Mouse (Mus musculus): Measurements from ENCODE around the gene Cdk14.
A peak's percentile ranks its signal among the peaks of the same experiment; 100 is the strongest.

The Cdk14 gene

DNA sequence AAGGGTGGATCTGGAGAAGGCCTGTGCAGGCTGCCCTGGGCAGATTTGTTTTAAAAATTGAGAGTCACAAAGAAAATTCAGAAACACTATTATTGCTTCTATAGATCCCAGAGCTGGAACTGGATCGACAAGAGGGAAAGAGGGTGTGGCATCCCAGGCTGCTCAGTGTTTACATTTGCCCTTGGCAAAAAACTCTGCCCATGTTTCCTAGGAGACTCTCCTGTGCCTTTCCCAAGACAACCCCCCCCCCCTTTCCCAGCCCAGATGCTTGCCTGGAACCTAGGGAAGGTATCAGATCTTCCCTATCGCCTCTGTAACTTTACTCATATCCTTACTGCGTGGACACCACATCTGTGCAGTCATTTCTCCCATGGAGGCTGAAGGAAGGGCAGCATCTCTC is 628.9 kb downstream of the Cdk14 start:
- DNase-seq (ENCODE audit: inconsistent ontology term), result no peak

DNA sequence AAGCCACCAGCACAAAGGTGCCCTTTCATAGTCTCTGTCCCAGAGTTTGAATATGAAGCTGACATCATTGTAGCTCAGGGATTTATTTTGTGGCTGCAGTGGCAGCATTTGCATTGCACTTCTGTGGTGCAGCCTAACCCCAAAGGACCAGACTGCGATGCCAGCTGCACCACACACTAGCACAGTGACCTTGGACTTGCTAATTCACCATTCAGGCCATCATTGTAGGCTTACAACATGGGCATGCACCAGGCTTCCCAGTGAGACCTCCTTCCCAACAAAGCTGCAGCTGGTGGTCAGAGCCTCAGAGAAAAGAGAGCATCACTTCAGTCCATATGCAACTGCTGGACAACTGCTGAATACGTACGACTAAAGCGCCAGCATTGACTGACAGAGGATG is 629.8 kb downstream of the Cdk14 start:
- no peak for DNase-seq (ENCODE audit: inconsistent ontology term)

DNA sequence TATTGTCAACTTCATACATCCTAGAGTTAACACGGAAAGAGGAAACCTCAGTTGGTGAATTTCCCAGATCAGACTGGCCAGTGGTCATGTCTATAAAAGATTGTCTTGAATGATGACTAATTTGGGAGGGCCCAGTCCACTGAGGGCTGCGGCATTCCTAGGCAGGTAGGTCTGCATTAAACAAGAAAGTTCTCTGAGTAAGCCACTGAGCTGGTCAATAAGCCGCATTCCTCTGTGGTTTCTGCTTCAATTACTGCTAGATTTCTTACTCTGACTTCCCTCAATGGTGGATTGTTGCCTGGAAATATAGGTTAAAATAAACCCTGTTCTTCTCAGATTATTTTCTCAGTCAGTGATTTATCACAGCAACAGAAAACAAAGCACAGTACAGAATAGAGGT is 631.6 kb downstream of the Cdk14 start:
- peak; percentile 65 for DNase-seq (ENCODE audit: inconsistent ontology term)

DNA sequence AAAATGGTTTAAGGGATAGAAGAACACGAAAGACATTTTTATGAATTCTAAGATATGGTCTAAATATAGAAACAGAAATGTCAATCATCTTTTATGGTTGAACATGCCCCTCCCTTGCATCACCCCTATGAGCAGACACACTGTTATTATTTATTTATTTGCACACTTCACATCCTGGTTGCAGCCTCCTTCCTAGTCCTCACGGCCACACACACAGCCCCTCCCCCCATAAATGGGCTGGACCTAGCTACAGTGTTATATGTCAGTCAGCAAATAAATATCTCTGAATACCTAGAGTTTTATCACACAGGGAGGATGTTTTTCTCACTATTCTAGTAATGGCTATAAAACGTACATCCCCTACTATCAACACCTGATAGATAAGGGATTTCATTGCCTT is 633.3 kb downstream of the Cdk14 start:
- no peak for DNase-seq (ENCODE audit: inconsistent ontology term)

DNA sequence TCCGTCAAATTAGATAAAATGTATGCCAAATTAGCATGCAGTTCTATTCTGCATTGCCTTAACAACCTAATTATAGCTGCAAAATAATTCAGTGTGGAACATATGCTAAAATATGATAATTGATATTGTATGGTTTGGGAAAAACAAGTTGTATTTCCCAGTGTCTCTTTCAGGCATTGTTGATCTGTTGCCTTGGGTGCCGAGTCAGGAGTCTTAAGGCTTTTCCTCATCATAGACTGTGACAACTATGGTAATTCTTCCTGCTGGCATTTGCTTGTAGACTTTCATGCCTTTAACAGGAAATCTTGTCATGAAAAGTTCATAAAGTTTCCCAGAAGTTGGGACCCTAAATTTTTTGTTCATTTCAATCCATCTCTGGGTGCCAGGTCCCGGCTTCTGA is 641.8 kb downstream of the Cdk14 start:
- no peak for DNase-seq (ENCODE audit: inconsistent ontology term)

DNA sequence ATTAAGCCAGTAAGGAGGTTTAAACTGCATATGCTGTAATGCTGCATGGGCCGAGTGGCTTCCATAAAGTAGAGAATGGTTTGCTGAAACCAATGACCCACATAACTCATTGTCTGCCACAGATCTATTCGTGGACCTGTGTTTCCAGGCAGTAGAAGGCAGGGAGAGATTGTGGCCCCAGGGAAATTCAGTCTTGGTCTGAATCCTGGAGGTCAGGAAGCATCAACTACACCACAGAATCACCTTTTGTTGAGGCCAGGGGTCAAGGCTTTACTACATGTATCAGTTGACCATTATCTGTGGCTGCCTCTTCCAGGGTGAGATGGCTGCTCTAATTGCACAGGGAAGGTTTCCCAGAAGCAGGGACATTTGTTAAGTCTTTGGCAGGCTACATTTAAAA is 643.6 kb downstream of the Cdk14 start:
- DNase-seq (ENCODE audit: inconsistent ontology term), result no peak

DNA sequence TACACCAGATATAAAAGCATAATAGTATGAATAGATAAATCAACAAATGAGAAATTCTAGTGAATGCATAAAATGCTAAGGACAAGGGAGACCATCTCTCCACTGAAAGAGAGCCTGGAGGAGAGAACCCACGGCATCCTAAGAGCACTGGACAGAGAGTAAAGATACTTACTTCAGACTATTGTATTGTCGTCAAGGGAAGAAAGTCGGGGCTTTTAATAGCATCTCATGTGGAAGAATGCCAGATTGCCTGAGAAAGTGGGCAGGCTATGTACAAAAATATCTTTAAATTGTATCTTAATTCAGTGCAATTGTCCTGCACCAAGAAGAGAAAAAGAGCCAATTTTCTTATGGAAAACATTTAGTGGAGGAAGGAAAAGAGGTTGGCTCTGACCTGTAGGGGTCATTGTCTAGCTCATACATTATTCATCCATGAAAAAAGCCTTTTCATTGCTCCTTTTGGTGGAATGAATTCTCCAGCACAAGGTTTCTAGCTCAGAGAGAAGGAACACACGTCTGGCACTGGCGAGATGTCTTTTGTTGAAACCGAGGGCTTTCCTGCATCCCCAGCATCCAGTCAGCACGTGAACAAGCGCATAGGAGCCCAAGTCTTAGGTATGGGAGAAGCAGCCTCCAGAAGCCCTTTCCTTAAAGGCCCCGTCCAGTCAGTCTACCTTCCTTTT is 646.9 kb downstream of the Cdk14 start:
- DNase-seq (ENCODE audit: inconsistent ontology term), result no peak

DNA sequence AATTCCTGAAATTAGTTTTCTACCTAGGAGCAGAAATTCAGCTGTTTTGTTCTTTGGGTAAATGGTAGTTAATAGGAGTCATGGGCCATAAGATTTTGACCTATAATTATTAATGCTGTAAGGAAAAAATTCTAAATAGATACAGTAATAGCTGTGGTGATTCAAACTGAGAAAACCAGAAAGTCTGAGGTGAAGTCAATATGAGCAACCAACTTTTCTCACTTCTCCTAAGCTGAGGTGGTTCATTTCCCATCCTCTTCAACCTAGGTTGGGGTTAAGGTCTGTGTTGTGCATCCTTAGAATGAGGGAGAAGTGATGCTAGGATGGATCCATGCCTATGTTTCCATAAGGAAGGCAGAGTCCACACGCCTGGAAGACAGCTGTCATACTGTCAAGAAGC is 649.5 kb downstream of the Cdk14 start:
- no peak for DNase-seq (ENCODE audit: inconsistent ontology term)

DNA sequence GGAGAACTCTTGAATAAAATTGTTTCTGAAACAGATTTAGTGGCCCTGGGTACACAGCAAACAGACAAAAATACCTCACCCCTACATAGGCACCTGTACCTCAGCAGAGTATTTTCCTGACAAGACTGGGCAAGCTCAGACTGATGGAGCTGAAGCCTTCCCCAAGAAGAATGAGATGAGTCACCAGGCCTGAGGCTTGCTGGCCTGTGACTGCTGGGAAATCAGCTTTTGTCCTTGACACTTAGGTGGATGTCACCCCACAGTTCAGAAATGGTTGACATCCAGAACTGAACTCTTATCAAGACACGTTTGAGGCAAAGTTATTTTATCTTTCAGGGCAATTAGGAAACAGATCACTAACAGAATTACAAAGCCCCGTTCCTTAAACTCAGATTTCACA is 652.2 kb downstream of the Cdk14 start:
- DNase-seq (ENCODE audit: inconsistent ontology term), result peak; percentile 32

DNA sequence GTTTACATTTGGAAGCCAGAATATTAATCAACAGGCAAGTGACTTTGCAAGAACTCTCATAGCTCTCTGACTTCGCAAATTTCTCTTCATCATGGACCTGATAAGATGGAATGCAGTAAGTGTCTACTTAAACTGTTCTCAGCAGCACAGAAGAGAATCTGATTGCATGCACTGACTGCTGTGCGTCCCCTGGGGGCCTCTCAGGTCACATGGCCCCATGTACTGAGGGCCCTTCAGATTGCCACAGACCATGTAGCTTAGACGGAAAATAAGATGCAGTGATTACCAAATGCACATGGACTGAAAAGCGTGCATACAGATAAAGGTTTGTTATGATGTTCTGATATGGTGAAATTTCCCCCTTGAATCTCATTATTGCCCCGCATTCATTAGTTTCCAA is 653.4 kb downstream of the Cdk14 start:
- no peak for DNase-seq (ENCODE audit: inconsistent ontology term)

DNA sequence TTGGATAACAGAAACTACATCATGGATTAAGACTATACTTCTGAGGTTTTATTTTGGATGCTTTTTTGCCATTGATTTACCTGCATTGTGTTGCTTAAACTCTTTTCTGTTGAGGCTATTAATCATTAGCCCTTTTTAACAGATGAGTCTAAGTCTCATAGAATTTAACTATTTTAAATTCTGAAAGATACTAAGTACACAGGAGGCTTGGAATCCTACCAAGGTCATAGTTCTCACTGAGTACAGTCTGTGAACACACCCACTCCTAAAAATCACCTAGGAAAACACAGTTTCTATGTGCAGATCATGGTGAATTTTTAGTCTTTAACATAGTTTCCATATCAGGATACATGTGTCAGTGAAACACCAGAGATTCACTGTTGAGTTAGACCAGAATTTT is 658.2 kb downstream of the Cdk14 start:
- DNase-seq (ENCODE audit: inconsistent ontology term), result no peak

DNA sequence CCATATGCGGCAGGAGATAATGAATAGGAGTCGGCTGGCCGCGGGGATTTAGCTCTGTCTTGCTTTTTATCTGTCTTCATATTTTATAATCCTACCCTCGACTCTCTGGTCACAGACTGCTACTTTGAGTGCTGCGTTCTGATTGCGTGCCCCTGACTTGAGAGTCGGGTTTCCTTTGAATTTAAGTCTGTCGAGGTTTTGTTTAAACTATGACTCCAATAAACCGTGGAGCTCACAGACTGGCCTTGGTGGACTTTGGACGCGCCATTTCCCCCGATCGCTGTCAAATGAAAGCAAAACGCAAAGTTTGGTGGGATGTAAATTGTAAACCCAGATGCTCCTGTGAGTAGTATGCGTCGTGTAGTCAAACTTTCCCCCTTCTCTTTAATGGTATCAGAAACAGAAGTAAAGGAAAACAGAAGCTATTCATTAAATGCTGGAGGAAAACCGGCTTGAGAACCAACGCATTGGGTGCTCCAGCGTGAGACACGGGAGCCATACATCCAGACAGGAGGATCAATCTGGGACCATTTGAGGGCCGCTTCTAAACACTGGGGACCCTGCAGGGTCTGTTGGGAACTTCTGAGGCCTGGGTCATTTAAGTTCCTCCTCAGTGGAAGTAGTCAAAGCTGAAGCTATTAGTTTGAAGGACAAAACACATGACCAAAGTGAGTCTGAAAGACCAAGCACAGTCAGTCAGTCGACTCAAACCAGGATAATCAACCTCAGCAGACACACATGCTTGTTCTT is 661.6 kb downstream of the Cdk14 start:
- peak; percentile 75 for DNase-seq (ENCODE audit: inconsistent ontology term)

DNA sequence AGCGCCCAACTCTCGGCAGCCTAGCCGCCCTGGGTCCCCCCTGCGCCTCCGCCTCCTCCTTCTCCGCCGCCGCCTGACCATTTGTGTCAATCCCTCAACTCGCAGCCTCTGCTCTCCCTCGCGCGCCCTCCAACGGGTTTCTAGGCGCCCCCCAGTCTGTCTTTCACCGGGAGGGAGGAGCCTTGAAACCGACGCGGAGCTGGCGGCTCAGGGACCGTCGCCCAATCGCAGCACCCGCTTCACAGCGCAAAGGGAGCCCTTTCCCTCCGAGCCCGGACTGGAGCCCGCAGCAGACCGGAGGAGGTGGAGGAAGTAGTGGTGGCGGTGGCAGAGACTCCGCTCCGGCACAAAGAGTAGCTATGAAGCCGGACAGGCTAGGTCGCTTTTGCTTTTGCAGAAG is 662.2 kb downstream of the Cdk14 start, which contains the start of gene Fzd1:
Fzd1 (minus strand) TSS at position 134 of the 400 bp plus-strand sequence.
- peak; percentile 98 for DNase-seq (ENCODE audit: inconsistent ontology term)

DNA sequence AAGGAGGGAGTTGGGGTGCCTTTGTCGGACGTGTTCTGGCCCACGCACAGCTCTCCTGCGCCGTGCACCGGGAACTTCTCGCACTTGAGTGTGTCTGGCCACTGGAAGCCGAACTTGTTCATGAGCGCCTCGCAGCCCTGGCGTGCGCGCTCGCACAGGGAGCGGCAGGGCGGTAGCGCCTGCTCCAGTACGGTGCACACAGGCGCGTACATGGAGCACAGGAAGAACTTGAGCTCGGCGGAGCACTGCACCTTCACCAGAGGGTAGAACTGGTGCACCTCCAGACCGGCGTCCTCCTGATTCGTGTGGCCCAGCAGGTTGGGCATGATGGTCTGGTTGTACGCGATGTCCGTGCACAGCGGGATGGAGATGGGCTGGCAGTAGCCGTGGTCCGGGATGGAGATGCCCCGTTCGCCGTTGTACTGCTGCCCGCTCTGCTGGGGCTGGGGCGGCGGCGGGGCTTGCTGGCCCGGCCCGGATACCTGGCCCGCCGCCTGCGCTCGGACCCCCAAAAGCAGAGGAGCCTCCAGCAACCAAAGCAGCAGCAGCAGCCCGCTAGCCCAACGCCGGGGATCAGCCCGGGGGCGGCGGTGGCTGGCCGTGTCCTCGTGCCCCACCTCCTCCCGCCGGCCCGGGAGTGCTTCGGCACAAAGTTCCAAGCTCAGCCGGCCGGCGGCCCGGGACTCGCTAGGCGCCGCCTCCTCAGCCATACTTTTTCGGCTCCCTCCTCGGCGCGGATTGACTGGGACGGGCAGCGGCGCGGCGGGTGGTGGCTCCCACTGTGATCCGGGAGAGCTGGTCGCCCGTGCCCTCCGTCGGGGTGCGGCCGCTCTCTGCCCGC is 663.0 kb downstream of the Cdk14 start:
- peak; percentile 85 for DNase-seq (ENCODE audit: inconsistent ontology term)

DNA sequence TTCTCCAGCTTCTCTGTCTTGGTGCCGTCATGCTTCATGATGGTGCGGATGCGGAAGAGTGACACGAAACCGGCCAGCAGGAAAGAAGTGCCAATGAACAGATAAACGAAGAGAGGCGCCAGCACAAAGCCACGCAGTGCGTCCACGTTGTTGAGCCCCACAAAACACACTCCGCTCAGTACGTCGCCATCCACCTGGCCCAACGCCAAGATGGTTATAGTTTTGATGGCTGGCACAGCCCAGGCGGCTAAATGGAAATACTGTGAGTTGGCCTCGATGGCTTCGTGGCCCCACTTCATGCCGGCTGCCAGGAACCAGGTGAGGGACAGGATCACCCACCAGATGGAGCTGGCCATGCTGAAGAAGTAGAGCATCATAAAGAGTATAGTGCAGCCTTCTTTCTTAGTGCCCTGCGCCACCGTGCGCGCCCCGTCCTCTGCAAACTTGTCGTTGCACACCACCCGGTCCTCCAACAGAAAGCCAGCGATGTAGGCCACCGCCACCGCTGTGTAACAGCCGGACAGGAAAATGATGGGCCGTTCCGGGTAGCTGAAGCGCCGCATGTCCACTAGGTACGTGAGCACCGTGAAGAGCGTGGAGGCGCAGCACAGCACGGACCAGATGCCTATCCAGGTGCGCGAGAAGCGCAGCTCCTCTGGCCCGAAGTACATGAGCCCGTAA is 664.0 kb downstream of the Cdk14 start:
- peak; percentile 47 for DNase-seq (ENCODE audit: inconsistent ontology term)

DNA sequence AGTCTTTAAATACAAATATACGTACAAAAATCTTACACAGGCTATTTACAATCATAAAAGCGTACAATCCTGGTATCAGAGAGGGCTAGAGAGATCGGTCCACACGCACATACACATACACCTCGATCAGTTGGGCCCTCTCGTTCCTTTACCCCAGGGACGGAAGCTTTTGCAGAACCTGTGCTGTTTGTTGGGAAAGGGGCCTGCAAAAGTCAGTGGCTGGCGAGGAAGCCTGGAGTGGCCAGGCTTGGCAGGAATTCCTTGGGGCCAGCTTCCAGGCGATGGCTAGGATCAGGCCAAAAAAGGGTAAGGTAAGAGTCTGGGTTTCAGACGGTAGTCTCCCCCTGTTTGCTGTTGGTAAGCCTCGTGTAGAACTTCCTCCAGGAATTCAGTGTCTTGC is 664.8 kb downstream of the Cdk14 start:
- no peak for DNase-seq (ENCODE audit: inconsistent ontology term)

DNA sequence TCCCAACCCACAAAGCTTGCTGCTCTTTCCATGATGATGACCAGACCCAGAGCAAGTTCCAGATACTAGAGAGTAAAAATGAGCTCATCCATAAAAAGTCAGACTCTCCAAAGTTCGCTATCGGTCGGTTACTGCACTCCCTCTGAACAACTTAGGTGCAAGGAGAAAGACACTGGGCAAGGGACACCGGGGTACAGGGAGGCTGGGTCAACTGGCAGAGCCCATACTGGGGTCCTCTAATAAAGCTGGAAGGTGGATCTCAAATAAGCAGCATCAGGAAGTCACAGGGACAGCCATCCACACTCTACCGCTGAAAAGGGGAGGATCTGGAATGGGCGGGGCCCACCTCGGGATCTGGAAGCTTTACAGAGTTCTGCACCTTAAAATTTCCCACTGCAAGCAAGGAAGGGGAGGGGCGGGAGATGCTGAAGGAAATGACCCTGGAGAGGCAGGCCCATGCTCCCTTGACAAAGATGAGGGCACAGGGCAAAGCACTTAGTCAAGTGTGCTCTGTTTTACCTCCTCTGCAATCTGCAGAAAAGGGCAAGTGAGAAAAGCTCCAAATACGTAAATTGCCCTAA is 665.3 kb downstream of the Cdk14 start:
- DNase-seq (ENCODE audit: inconsistent ontology term), result peak; percentile 20
